Mouse (Mus musculus) frontal cortex, postnatal 25 days (tissue): ENCODE results near the gene Ptger2.
"Not testable (repeated sequence)": the region's sequence is repeated elsewhere in the genome, so short reads cannot be mapped to it uniquely, and the experiment has no call there.

Experiments
- DNase-seq, 2 experiments: peaks; one replicate each; pipeline ENCODE4 v3.0.0; 2022; ENCODE audit warnings: low spot score in 2 of 2

Gene Ptger2

GRCm38 (mm10) chr14:44987674-44988355 lies at the start of gene Ptger2:
TSS of gene Ptger2 (plus strand) at chr14:44988195.
- DNase-seq, result not testable (repeated sequence)

GRCm38 (mm10) chr14:44960746-44961145 lies 27.2 kb upstream of the Ptger2 start:
- no peak for DNase-seq

- peak; percentile 57 to 66 for DNase-seq
These were observed 10.7 kb upstream of the Ptger2 start for GRCm38 (mm10) chr14:44977278-44977677.

GRCm38 (mm10) chr14:44979887-44980286 lies 8.1 kb upstream of the Ptger2 start:
- no peak for DNase-seq

- no peak for DNase-seq
These were observed 6.5 kb upstream of the Ptger2 start for GRCm38 (mm10) chr14:44981490-44981889.

DNA sequence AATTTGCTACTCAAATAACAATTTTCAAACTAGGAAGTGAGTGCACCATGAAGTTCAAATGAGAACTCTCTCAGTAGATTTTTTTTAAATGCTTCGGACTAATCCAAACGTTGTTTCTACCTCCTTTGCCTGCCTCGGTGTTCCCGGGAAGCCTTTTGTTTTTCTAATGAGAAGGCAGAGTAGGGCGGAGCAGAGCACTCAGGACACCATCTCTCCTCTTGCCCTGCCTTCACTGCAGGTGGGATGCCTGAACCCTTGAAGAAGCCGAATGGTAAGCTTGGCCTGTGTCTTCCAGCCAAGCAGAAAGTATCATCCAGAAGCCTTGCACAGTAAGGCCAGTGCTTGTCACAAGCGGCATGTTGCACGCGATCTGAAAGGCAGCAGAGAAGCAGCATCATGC lies 3.9 kb upstream of the Ptger2 start:
- DNase-seq, result no peak

DNA sequence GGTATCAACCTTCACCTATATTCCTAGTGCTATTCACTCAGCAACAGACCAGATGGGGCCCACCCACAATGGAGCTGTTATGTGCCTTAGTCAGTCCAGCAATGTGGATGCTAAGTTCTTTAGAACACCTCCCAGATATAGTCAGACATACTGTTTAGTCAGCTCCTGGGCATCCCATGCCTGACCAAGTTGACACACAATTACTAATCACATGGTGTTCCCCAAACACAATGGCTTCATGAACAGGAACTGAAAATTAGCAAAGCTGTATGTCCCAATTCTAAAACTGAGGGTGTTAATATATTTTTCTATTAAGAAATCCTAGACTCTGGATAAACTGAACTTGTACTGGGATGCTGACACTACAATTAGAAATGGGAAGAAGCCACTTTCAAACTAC lies 1.7 kb upstream of the Ptger2 start:
- no peak for DNase-seq

DNA sequence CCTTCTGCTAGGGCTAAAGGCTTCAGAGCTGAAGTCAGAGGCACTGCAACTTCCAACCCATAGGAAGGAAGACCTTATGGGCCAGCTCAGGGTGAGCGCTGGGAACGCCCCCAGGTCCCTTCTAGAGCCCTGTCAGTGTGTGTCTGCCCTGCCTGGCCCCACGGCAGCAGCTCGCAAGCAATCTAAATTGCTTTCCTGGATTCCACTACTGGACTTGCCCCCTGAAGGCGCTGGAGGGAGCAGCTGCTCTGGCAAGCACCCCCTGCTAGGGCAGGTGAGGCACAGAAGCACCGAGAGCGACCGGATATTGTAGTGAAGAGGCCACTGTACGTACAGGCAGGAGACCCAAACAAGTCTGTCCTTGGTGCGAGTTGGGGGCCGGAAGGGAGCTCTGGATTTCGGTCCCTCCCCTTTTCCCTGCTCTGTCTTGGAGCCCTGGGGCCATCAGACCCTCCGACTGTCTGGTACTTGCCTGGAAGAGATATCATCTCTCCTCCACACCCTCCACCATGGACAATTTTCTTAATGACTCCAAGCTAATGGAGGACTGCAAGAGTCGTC lies 541 bp downstream of the Ptger2 start:
- DNase-seq, result no peak

DNA sequence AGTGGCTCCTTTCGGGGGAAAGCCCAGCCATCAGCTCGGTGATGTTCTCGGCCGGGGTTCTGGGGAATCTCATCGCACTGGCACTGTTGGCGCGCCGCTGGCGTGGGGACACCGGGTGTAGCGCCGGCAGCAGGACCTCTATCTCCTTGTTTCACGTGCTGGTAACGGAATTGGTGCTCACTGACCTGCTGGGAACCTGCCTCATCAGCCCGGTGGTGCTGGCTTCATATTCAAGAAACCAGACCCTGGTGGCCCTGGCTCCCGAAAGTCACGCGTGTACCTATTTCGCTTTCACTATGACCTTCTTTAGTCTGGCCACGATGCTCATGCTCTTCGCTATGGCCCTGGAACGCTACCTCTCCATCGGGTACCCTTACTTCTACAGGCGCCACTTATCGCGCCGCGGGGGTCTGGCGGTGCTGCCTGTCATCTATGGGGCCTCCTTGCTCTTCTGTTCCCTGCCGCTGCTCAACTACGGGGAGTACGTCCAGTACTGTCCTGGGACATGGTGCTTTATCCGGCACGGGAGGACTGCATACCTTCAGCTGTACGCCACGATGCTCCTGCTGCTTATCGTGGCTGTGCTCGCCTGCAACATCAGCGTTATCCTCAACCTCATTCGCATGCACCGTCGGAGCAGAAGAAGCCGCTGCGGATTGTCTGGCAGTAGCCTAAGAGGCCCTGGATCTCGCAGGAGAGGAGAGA lies 1.2 kb downstream of the Ptger2 start:
- DNase-seq, result no peak

DNA sequence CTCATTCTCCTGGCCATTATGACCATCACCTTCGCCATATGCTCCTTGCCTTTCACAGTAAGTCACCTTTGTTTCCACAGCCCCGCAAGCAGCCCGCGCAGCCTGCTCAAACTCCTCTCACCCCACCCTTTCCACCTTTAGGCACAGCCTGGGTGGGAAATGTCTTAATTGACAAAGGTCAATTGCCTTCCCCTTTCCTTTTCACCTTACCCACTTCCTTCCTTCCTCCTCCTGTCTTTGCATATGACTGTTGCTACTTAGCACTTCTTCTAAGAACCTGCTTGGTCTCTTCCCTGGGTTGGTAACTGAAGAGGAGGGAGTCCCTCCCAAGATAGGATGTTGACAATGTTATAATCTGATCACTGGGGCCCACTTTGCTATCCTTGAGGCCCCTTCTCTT lies 1.8 kb downstream of the Ptger2 start:
- no peak for DNase-seq

GRCm38 (mm10) chr14:44994337-44994736 lies 6.3 kb downstream of the Ptger2 start:
- no peak for DNase-seq

- DNase-seq, result no peak
These were observed 12.2 kb downstream of the Ptger2 start for GRCm38 (mm10) chr14:45000086-45000769.

GRCm38 (mm10) chr14:45005698-45006283 lies 17.8 kb downstream of the Ptger2 start:
- DNase-seq, result no peak

GRCm38 (mm10) chr14:45009242-45009641 lies 21.2 kb downstream of the Ptger2 start:
- no peak for DNase-seq

- no peak for DNase-seq
These were observed 23.3 kb downstream of the Ptger2 start for GRCm38 (mm10) chr14:45011260-45011659.

GRCm38 (mm10) chr14:45011671-45012070 lies 23.7 kb downstream of the Ptger2 start:
- no peak for DNase-seq

DNA sequence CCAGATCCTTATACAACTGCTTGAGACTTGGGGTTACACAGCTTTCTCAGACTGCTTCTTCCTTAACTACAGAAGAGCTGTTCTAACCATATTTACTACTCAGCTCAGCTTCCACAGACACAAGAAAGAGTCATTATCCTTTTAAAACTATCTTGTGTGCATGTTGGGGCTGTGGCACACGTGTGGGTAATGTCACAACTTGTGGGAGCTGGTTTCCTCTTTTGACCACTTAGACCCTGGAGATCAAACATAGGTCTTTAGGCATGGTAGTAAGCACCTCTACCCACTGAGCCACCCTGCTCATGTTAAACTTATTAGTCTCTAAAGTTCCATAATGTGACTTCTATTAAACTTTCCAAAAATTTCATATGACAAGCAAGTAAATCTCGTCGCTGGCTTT lies 33.6 kb downstream of the Ptger2 start:
- no peak for DNase-seq

DNA sequence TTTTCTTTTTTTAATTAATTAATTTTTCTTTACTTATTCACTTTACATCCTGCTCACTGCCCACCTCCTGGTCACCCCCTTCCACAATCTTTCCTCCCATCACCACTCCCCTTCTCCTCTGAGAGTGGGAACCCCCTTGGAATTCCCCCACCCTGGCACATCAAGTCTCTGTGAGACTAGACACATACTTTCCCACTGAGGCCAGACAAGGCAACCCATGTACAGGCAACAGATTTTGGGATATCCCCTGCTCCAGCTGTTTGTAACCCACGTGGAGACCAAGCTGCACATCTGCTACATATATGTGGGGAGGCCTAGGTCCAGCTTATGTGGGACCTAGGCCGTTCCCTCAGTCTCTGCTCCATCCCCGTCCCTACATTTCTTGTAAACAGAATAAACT lies 46.3 kb downstream of the Ptger2 start:
- no peak for DNase-seq

DNA sequence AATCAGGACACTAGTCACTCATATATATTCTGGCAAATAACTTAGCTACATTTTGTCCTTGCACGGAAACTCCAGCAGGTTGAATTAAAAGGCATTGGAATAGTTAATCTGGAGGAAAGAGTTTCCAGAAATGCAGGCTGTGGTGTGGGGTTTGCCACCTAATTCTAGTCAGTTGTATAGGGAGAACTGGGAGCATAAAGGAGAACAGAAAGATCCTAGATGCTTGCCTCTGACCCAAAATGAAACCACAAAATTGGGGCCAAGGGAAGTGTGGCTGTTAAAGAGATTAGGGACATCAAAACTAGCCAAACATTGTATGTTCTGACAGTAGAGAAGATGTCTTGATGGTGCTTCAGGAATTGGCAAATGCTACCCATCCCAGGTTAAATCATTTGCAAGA lies 48.6 kb downstream of the Ptger2 start:
- no peak for DNase-seq

- DNase-seq, result no peak
These were observed 50.1 kb downstream of the Ptger2 start for GRCm38 (mm10) chr14:45038052-45038451.

- no peak for DNase-seq
These were observed 53.0 kb downstream of the Ptger2 start for GRCm38 (mm10) chr14:45040851-45041475.

DNA sequence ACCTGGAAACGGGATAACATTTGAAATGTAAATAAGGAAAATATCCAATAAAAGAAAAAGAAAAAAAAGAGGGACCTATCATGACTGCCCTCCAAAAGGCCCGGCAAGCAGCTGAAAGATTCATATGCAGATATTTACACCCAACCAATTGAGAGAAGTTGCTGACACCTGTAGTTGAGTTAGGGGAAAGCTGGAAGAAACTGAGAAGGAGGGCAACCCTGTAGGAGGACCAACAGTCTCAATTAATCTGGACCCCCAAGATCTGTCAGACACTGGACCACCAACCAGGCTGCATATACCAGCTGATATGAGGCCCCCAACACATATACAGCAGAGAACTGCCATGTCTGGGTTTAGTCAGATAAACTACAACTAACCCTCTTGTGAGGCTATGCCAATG lies 60.1 kb downstream of the Ptger2 start:
- DNase-seq, result no peak
